17 mouse cellular contexts compared by ENCODE assay signal in the genomic region with DNA sequence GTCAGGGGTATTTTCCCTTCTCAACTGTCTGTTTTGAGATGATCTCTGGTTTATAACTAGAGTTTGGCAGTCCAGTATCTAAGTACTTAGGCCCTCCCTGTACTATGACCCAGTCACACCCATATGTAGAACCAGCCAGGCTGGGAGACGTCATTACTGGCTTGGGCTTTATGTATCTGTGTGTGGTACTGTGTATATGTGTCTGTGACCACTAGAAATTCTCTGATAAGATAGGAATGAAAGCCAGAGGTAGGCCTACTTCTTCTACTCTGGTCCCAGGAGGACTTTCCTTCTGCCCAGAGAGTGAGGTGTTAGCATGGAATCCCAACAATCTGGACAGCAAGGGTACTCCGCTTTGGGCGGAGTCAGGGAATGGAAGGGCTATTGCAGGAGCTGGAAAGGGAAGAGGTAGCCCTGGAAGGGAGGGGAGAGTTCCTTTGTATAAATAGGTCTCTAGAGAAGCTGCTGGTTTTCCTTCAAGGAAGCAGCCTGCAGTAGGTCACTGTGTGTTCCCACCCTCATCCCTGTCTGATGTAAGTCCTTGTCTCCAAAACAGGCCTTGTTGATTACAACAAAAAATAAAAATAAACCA. TPM values are rescaled to one million over a fixed set of nuclear protein-coding genes. Genes with fewer than 3 reads are reported as not detected.
DNase-seq lines count a peak whose midpoint lies in the region; ATAC-seq and TF ChIP-seq lines count a peak whose summit lies in the region.
"Had no signal": no experiment of that assay in that cellular context is flagged by ENCODE, and none has a peak within 500 bp of the region (broad histone marks: within the 10 kb centered on the region; RNA-seq: fewer than 3 reads in every experiment).

No protein-coding gene starts in this region.

- H3K36me3 ChIP-seq in heart, postnatal 0 days (replicated peaks; ENCODE audit: control insufficient read depth, insufficient read depth, low read length) = no peaks in the 10 kb centered on the region

- peak overlapping the region; percentile 62 for H3K27ac ChIP-seq in heart, postnatal 0 days (ENCODE audit: low read depth)
- H3K27ac ChIP-seq: embryonic facial prominence, embryonic 13.5 days; hindbrain, embryonic 10.5 days; kidney, postnatal 0 days; liver, embryonic 12.5 days had no signal

- H3K27me3 ChIP-seq in heart, postnatal 0 days (ENCODE audit: control insufficient read depth, insufficient read depth, low read length) = no peaks in the 10 kb centered on the region
- H3K27me3 ChIP-seq: CH12.LX; embryonic facial prominence, embryonic 13.5 days had no signal

- no peak for TF ChIP-seq CTCF in heart, postnatal 0 days (IDR thresholded peaks at IDR 0.05; ENCODE audit: low read depth)

- ATAC-seq in heart, postnatal 0 days (ENCODE audit: insufficient read depth, low read depth) = peak; percentile 46
- ATAC-seq: liver, embryonic 12.5 days had no signal

- intact Hi-C loops in left cerebral cortex, postnatal 4 days (cut with DNase I) = no loop called here

- TF ChIP-seq EP300 in heart, postnatal 0 days (IDR thresholded peaks at IDR 0.05; ENCODE audit: low read depth) = no peak

- no peak overlapping the region for H3K4me3 ChIP-seq in heart, postnatal 0 days (ENCODE audit: low read depth, low read length)
- H3K4me3 ChIP-seq: embryonic facial prominence, embryonic 13.5 days; hindbrain, embryonic 10.5 days; liver, embryonic 12.5 days had no signal

- peaks cover 6% of the 10 kb centered on the region; the same call in 1 of the 2 replicates for H3K4me1 ChIP-seq in heart, postnatal 0 days (ENCODE audit: control insufficient read depth, insufficient read depth)
- H3K4me1 ChIP-seq: embryonic facial prominence, embryonic 13.5 days; hindbrain, embryonic 10.5 days had no signal

- H3K4me2 ChIP-seq in heart, postnatal 0 days (ENCODE audit: low read depth, low read length) = no peak overlapping the region
- H3K4me2 ChIP-seq: embryonic facial prominence, embryonic 13.5 days; liver, embryonic 12.5 days had no signal

- 53% methylated on average over 3 of the region's 3 CpGs for WGBS in heart, postnatal 0 days

- no peak overlapping the region for H3K9ac ChIP-seq in heart, postnatal 0 days (replicated peaks; ENCODE audit: low read depth, low read length)
- H3K9ac ChIP-seq: embryonic facial prominence, embryonic 13.5 days; liver, embryonic 12.5 days had no signal

- DNase-seq in gastrocnemius, adult 18-20 months (ENCODE audit: low spot score) = peak; percentile 10
- no peak for DNase-seq in gastrocnemius, postnatal 4 days (ENCODE audit: low spot score in 2 of 2)
- DNase-seq in 3134 (ENCODE audit: extremely low read depth, insufficient read length, low spot score) = peak; percentile 47
- DNase-seq in heart, postnatal 0 days (ENCODE audit: low spot score) = peak; percentile 16
- peak; percentile 7 for DNase-seq in lung, postnatal 10 days
- no peak for DNase-seq in thymus, adult 18-20 months
- no peak for DNase-seq in spleen, adult 12 weeks (ENCODE audit: low spot score)
- no peak for DNase-seq in left cerebral cortex, postnatal 4 days
- DNase-seq: adrenal gland, postnatal 14 days; cerebellum, adult 8-10 months; gastrocnemius, postnatal 25 days; right cerebral cortex, adult 18-20 months had no signal

- no peaks in the 10 kb centered on the region for H3K9me3 ChIP-seq in heart, postnatal 0 days (replicated peaks; ENCODE audit: control insufficient read depth, low read length)
- H3K9me3 ChIP-seq: embryonic facial prominence, embryonic 13.5 days; liver, embryonic 12.5 days had no signal

RNA-seq across cellular contexts. Expression of a gene that starts 4.5 kb away (rescaled TPM):
- 1 to 10 TPM; 1.6 to 2.3 TPM for total RNA-seq in gastrocnemius, adult 18-20 months (2021)
- total RNA-seq in gastrocnemius, postnatal 4 days (2021) = 10 to 100 TPM; 19.2 to 19.5 TPM
- total RNA-seq in heart, postnatal 0 days (2014; rRNA removed; ENCODE audit: low replicate concordance) = 12.3 and 13.0 TPM in 2 replicates
- polyA plus RNA-seq in heart, postnatal 0 days (2015; fragmentation: Nextera tagmentation; extraction: Ambion mirVana) = 4.1 and 4.6 TPM in 2 replicates
- 1 to 10 TPM; 1.1 to 1.5 TPM for total RNA-seq in left cerebral cortex, postnatal 4 days (2021)

RNA-seq across cellular contexts. Expression of a gene that starts 45.9 kb away (rescaled TPM):
- total RNA-seq in gastrocnemius, adult 18-20 months (2021) = 10 to 100 TPM; 40.7 to 41.6 TPM
- 10 to 100 TPM; 40.0 to 43.3 TPM for total RNA-seq in gastrocnemius, postnatal 4 days (2021)
- 19.2 and 47.7 TPM in 2 replicates for total RNA-seq in heart, postnatal 0 days (2014; rRNA removed; ENCODE audit: low replicate concordance)
- polyA plus RNA-seq in heart, postnatal 0 days (2015; fragmentation: Nextera tagmentation; extraction: Ambion mirVana) = 120 and 127 TPM in 2 replicates
- total RNA-seq in left cerebral cortex, postnatal 4 days (2021) = 10 to 100 TPM; 22.3 to 25.2 TPM

RNA-seq across cellular contexts. Expression of a gene that starts 51.6 kb away (rescaled TPM):
- not detected for total RNA-seq in gastrocnemius, adult 18-20 months (2021)
- 1 to 10 TPM in 1 of 2 experiments, under 1 TPM in 1; 0.56 to 1.8 TPM for total RNA-seq in gastrocnemius, postnatal 4 days (2021)
- total RNA-seq in heart, postnatal 0 days (2014; rRNA removed; ENCODE audit: low replicate concordance) = 2.7 and 5.6 TPM in 2 replicates
- polyA plus RNA-seq in heart, postnatal 0 days (2015; fragmentation: Nextera tagmentation; extraction: Ambion mirVana) = 4.3 and 4.4 TPM in 2 replicates
- 10 to 100 TPM; 50.7 to 51.4 TPM for total RNA-seq in left cerebral cortex, postnatal 4 days (2021)

Comparison
In these comparisons a context has a peak if more than half of its experiments do, and no peak if none do; other contexts are left out.
1. DNase-seq: peak in gastrocnemius, adult 18-20 months (single experiment), 3134 (single experiment), heart, postnatal 0 days (single experiment) and lung, postnatal 10 days (single experiment); none in gastrocnemius, postnatal 4 days (0 of 2), thymus, adult 18-20 months (0 of 2), spleen, adult 12 weeks (single experiment) and left cerebral cortex, postnatal 4 days (single experiment).